Mouse (Mus musculus): ENCODE measurements around the gene Gas1.

DNA sequence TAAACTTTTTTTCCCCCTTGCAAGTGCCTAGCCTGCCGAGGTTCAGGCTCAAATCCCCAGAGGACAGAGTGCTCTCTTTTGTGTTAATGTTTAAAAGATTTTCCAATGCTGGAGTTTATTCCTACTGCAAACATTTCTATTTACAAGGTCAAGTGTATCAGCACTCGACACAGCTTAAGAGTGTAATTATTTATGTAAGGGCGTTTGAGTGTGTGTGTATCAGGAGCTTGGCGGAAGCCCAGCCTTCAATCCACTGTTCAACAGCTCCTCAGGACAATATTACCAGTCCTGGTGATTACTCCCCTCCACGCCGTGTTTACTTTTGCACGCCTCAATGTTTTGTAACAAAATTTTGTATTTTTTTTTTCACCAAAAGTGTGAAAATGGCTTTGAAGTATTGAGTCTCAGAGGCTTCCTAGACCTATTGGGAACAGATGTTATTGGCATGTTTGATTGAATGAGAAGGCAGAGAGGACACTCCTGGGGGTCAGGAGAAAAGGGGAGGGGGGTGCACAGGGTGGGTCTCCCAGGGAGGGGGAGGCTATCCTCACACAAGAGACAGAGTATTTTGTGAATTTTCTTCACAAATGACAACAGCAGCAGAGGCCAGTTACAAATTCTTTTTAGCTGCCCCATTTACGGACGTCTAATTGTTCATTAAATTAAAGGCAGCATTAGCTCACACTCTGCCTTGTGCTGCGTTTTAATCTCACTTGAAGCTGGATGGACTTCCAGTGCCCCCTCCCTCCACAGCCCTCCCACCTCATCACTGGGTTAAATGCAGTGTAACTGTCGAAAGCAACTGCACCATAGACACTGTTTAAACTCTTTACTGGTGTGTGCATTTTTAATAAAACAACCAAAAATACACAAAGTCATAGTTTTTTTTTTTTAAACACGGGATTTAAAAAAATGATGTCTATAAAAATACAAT is 3.3 kb downstream of the Gas1 start:
- no peak for TF ChIP-seq CTCF (IDR thresholded peaks at IDR 0.05)
- TF ChIP-seq EP300 (IDR thresholded peaks at IDR 0.05), result peak; percentile 60; the same call in 1 of the 2 replicates
